Mouse (Mus musculus) adrenal gland, postnatal 14 days (tissue): ENCODE measurements around the gene Art3. TPM values are rescaled to one million over a fixed set of nuclear protein-coding genes. Genes with fewer than 3 reads are reported as not detected.

Experiments used
- DNase-seq: peaks from one replicate; pipeline ENCODE4 v3.0.0; 2021; ENCODE audit warnings: mixed read lengths
- microRNA-seq, 2 experiments: library from miRNA; unstranded; fragments of <30 nt; microRNA quantifications; one replicate each; pipeline ENCODE4 v1.2.0; 2021
- total RNA-seq: library from RNA; stranded (reverse); gene quantifications from 2 replicates; pipeline ENCODE4 v1.2.3, GENCODE M21; 2021

The Art3 gene
- total RNA-seq, 1 experiment from 2014 or later = 91.5 TPM

DNA sequence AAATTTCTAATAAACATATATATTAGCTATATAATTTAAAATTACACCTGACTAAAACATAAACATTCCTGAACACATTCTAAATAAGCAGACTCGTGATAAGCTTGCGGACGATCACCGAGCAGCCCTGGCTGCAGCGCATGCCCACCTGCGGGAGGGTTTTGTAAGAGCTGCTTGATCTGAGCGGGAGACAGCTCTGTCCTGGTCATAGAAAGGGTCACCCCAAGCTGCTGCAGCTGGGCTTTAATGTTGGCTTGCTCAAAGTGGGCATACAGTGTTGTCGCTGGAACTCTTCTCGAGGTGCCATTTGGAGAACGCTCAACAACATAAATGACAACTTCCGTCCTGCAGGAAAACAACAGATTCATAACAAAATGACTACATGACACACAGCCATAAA lies 92.5 kb downstream of the Art3 start:
- no peak for DNase-seq

GRCm38 (mm10) chr5:92430723-92431122 lies 99.1 kb downstream of the Art3 start:
- peak; percentile 50 for DNase-seq

DNA sequence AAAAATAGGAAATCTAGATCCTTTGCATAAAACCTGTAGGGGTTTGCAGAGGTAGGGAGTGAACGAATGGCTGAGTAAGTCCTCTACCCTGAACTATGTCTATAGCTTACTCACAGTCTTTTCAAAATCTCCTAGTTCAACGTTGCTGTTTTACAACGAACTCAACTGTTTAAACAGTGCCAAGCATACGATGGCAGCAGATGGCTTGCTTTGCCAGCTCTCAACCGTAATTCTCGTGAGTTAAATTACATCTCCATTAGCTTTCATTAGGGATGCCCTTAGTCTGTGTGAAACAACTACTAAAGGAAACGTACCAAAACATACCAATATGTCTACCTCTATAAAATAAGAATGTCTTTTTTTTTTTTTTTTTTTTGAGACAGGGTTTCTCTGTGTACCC lies 100.0 kb downstream of the Art3 start:
- no peak for DNase-seq

DNA sequence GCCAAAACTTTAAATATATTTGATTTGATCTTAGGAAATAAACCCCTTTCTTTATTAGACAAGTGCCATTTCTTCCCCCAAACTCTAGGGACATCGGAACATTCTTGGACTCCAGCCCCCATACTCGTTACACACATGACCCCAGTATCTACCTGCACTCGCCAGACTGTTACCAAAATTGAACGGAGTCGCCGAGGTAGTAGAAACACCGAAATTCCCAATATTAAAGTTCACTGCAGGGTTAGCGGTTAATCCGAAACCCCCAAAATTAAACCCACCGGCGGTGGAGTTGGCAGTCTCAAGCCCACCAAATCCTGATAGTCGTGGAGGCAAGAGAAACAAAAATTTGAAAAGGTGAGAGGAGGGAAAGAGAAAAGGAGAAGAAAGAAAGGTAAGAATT lies 102.4 kb downstream of the Art3 start:
- no peak for DNase-seq

GRCm38 (mm10) chr5:92434571-92434985 lies 103.0 kb downstream of the Art3 start:
- DNase-seq = no peak

DNA sequence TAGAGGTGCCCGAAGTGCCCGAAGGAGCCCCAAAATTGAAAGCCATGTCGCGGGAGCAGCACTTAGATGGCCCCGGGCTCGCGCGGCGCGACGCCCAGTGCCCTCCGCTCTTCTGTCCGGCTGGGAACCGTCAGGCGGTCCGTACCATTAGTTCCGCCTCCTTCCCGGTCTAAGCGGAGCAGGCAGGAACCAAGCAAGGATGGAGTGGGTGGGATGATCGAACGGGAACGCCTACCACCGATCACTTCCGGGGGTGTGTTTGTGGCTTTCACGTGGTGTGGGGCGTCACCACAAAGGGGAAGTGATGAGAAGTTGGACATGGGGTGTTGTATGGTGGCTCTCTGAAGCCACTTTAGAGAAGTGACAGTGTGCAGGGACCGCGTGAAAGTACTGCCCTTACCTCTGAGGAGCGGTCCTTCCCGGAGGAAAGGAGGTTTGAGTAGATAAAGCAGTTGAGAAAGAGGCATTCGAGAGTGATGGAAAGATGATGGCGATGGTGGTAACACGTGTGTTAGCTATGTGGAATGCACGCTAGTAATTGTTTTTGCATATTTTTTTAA lies 103.5 kb downstream of the Art3 start, which contains the start of gene Nup54:
TSS of gene Nup54 (minus strand) at position 195 of the 560 bp plus-strand sequence.
- DNase-seq = peak; percentile 97

- no peak for DNase-seq
Observed at GRCm38 (mm10) chr5:92438540-92438939, 106.9 kb downstream of the Art3 start.

DNA sequence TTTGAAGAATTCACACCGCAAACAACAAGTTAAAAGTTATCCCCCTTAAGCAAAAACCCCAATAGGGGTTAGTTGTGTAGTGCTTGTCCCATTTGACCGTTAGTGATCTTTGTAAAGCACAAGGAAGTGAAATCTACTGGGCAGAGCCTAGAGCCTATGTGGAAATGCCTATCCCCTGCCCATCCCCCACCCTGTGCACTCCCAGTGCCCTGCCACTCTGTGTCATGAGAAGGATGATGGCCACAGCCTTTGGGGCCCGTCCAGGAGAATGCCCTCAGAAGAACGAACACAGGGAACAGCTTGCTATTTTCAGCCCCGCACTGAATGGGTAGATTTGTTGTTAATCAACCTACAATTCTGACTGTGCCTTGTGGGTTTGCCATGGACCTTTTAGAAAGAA lies 109.9 kb downstream of the Art3 start:
- peak; percentile 83 for DNase-seq

GRCm38 (mm10) chr5:92442914-92443313 lies 111.3 kb downstream of the Art3 start:
- no peak for DNase-seq

GRCm38 (mm10) chr5:92445016-92445415 lies 113.4 kb downstream of the Art3 start:
- peak; percentile 21 for DNase-seq

GRCm38 (mm10) chr5:92446736-92447135 lies 115.1 kb downstream of the Art3 start:
- DNase-seq = no peak

- DNase-seq = no peak
Observed at GRCm38 (mm10) chr5:92452876-92453275, 121.2 kb downstream of the Art3 start.

DNA sequence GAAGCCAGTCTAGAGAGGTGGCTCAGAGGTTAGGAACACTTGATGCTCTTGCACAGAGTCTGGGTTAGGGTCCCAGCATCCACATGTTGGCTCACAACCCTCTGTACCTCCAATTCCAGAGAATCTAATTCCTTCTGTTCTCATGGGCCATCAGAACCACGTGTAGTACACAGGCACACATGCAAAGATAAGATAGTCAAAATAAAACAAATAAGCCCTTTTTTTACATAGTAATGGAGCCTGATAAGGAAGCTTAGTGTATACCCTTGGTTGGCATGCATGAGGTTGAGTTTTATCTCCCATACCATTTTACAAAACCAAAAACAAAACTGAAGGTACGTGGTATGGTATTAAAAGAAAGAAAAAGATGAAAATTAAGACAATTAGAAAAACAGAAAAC lies 125.8 kb downstream of the Art3 start:
- DNase-seq = no peak

DNA sequence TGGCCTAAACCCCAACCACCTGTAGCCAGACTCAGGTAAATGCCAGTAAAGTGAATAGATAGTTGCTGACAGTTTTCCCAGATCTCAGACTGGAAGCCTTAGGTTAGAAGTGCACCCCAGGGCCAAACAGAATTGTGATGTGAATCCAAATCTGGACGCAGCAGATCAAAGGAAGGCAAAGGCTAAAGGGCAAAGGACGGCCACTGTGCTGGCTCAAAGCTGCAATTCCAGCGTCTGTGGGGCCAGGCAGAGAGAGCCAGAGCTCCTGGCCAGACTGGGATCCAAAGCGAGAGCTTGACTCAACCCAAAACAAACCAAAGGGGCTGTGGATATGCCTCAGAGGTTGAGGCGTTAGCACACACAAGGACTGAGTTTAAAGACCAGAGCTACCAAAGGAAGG lies 127.1 kb downstream of the Art3 start:
- DNase-seq = peak; percentile 21

GRCm38 (mm10) chr5:92461321-92461720 lies 129.7 kb downstream of the Art3 start:
- DNase-seq = peak; percentile 81

Small RNA genes lying within 50 kb of the gene (microRNA-seq; reads per million reads assigned to microRNA genes)
- gene Mir6415 = 0 reads per million in 2 experiments

Other genes starting within 250 kb of the Art3 start
- gene G3bp2, start 248.1 kb upstream of the Art3 start, total RNA-seq = 105 and 123 TPM in 2 replicates
- gene Uso1, start 193.9 kb upstream of the Art3 start, total RNA-seq = 72.1 and 77.0 TPM in 2 replicates
- gene U90926, start 116.4 kb upstream of the Art3 start, total RNA-seq = 1.1 TPM in 1 of 2 replicates, not detected in the other
- gene Ppef2, start 75.5 kb upstream of the Art3 start, total RNA-seq = 0.22 TPM in 1 of 2 replicates, not detected in the other
- gene Naaa, start 53.7 kb upstream of the Art3 start, total RNA-seq = 19.6 and 26.8 TPM in 2 replicates
- 30.5 and 42.2 TPM in 2 replicates for gene Sdad1, start 21.3 kb upstream of the Art3 start, total RNA-seq
- gene Cxcl9, start 3.7 kb upstream of the Art3 start, total RNA-seq = 1.0 and 2.1 TPM in 2 replicates
- gene Cxcl10, start 17.1 kb downstream of the Art3 start, total RNA-seq = 0.52 and 3.2 TPM in 2 replicates
- gene Nup54, start 103.4 kb downstream of the Art3 start, total RNA-seq = 37.2 and 42.1 TPM in 2 replicates
- gene Scarb2, start 175.0 kb downstream of the Art3 start, total RNA-seq = 67.4 and 73.7 TPM in 2 replicates
- gene Fam47e, start 223.2 kb downstream of the Art3 start, total RNA-seq = not detected in 2 replicates